Mouse (Mus musculus) forebrain, postnatal 0 days (tissue): Measurements from ENCODE around the gene Tm9sf3. TPM values are rescaled to one million over a fixed set of nuclear protein-coding genes. Genes with fewer than 3 reads are reported as not detected.
A peak's percentile ranks its signal among the peaks of the same experiment; 100 is the strongest.

Experiments
- ATAC-seq: fragments of 200-750 bp; cut with Nextera tagmentation; 2 replicates; pipeline ENCODE4 v1.8.0; 2017; ENCODE audit warnings: mild to moderate bottlenecking, moderate library complexity
- DNase-seq: peaks from one replicate; pipeline ENCODE4 v3.0.0-alpha.2; 2015
- H3K27ac ChIP-seq: fragments of 300-500 bp; sonication (generic); 2 replicates; pipeline ENCODE4 v1.5.1; 2014; ENCODE audit warnings: low read depth, mild to moderate bottlenecking, antibody characterized with exemption, low read length, moderate library complexity, mixed read lengths
- H3K27me3 ChIP-seq: fragments of 300-500 bp; sonication (generic); 2 replicates; pipeline ENCODE4 v1.6.1; 2014; ENCODE audit warnings: mild to moderate bottlenecking, low read length, mixed read lengths; ENCODE audit not compliant: insufficient read depth
- H3K36me3 ChIP-seq: fragments of 300-500 bp; sonication (generic); 2 replicates; pipeline ENCODE4 v1.6.1; 2014; ENCODE audit warnings: mild to moderate bottlenecking, moderate library complexity; ENCODE audit not compliant: insufficient read depth
- H3K4me1 ChIP-seq: fragments of 300-500 bp; sonication (generic); 2 replicates; pipeline ENCODE4 v1.6.1; 2014; ENCODE audit warnings: antibody characterized with exemption; ENCODE audit not compliant: insufficient read depth
- H3K4me2 ChIP-seq: fragments of 300-500 bp; sonication (generic); 2 replicates; pipeline ENCODE4 v1.6.1; 2014; ENCODE audit warnings: low read depth, mild to moderate bottlenecking, moderate library complexity
- H3K4me3 ChIP-seq: fragments of 300-500 bp; sonication (generic); 2 replicates; pipeline ENCODE4 v1.5.1; 2014; ENCODE audit warnings: low read depth, low read length, mixed read lengths
- H3K9ac ChIP-seq: fragments of 300-500 bp; sonication (generic); 2 replicates; pipeline ENCODE4 v1.6.1; 2014; ENCODE audit warnings: mild to moderate bottlenecking
- H3K9me3 ChIP-seq: fragments of 300-500 bp; sonication (generic); 2 replicates; pipeline ENCODE4 v1.6.1; 2016; ENCODE audit warnings: low read length
- CTCF ChIP-seq: sonication (generic); IDR thresholded peaks from 2 replicates; pipeline ENCODE4 v1.5.1; 2016; ENCODE audit warnings: antibody characterized with exemption, control low read depth, low read depth
- WGBS: fragments of 180-500 bp; shearing (Covaris S2); extraction: QIAGEN DNeasy Blood & Tissue Kit; methylation state at CpG from one replicate; pipeline ENCODE4 v1.1.7; 2014; 5-methylcytosine and 5-hydroxymethylcytosine counted together
- polyA plus RNA-seq: library from polyadenylated mRNA; unstranded; fragments of >200 nt; fragmentation: Nextera tagmentation; extraction: Ambion mirVana; gene quantifications from 2 replicates; pipeline ENCODE4 v1.2.1, GENCODE M21; 2015
- total RNA-seq: library from RNA; depleted of rRNA; stranded (reverse); fragments of >200 nt; gene quantifications from 2 replicates; pipeline ENCODE4 v1.2.3, GENCODE M21; 2014

The Tm9sf3 gene
- total and polyA plus RNA-seq, 2 experiments from 2014 or later, result 66.3 to 159 TPM

DNA sequence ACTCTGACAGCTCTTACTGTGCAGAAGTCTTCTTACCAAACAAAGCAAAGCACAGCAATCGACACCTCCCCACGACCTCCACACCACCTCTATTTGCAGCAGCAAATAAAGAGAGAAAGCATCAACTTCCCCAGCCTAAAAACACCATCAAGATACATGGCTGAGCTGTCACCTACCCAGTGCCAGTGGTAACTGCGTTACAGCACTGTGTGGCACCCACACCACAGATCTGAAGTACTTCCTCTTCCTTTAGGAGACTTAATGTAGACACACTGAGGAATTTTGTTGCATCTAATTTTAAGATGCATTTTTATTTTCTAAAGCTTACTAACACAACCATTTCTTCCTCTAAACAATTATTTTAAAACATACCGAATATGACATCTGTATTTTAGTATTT is 17.5 kb downstream of the Tm9sf3 start:
- no peaks in the 10 kb centered on the region for H3K9me3 ChIP-seq
- H3K4me3 ChIP-seq, result no peak overlapping the region
- no peak for TF ChIP-seq CTCF
- H3K4me2 ChIP-seq, result no peak overlapping the region
- ATAC-seq (no peak), DNase-seq (no peak)
- H3K27me3 ChIP-seq, result no peaks in the 10 kb centered on the region
- WGBS, result 81% methylated on average over 4 of the region's 4 CpGs
- no peak overlapping the region for H3K27ac ChIP-seq
- H3K9ac ChIP-seq, result no peak overlapping the region
- H3K36me3 ChIP-seq, result peaks cover 19% of the 10 kb centered on the region
- no peaks in the 10 kb centered on the region for H3K4me1 ChIP-seq

DNA sequence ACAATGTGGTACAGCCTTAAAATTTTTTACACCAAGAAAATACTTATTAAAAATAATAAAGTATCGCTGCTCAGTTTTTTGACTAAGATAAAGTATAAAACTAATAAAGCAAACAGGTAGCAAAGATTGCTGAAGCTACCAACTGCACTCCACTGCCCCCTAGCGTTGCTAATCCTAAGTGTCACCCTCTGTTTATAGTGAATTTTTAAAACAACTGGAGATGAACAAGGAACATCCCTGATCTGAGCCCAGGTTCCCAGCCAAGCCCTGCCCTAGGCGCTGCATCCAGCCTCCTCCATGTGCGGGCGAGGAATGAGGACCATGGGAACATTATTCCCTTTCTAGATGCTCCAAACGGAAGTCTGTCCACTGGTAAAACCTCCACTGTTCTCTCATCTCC is 19.2 kb downstream of the Tm9sf3 start:
- Histone ChIP-seq H3K36me3 (peaks cover 19% of the 10 kb centered on the region), H3K4me1 (no peaks in the 10 kb centered on the region), H3K9me3 (no peaks in the 10 kb centered on the region), H3K4me3 (no peak overlapping the region), H3K9ac (no peak overlapping the region), H3K4me2 (no peak overlapping the region), H3K27me3 (no peaks in the 10 kb centered on the region), H3K27ac (no peak overlapping the region)
- ATAC-seq (no peak), DNase-seq (peak; percentile 76)
- peak; percentile 78 for TF ChIP-seq CTCF
- WGBS, result 59% methylated on average over 6 of the region's 6 CpGs

DNA sequence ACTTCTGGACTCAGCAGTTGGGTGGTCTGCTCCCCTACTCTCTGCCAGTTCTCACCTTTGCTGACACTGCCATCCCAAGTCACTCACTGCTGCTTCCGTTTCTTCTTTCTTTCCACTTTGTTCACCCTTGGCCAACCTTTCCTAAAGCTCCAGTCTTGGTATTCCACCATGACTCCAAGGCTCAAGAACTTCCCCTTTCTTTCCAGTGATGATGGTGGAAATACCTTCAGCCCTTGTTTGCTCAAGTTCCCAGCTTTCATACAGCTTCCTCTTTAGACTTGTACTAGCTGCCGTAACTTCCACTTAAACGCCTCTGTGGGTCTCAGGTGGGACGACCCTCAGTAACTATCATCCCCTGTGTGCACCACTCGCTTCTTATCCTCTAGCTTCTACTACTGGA is 21.8 kb downstream of the Tm9sf3 start:
- H3K36me3 ChIP-seq, result peaks cover 24% of the 10 kb centered on the region
- no peak for DNase-seq
- no peak overlapping the region for H3K9ac ChIP-seq
- no peaks in the 10 kb centered on the region for H3K4me1 ChIP-seq
- no peaks in the 10 kb centered on the region for H3K27me3 ChIP-seq
- 97% methylated on average over 5 of the region's 5 CpGs for WGBS
- H3K9me3 ChIP-seq, result no peaks in the 10 kb centered on the region
- TF ChIP-seq CTCF, result no peak
- no peak overlapping the region for H3K4me3 ChIP-seq
- H3K4me2 ChIP-seq, result no peak overlapping the region
- ATAC-seq, result no peak
- no peak overlapping the region for H3K27ac ChIP-seq

DNA sequence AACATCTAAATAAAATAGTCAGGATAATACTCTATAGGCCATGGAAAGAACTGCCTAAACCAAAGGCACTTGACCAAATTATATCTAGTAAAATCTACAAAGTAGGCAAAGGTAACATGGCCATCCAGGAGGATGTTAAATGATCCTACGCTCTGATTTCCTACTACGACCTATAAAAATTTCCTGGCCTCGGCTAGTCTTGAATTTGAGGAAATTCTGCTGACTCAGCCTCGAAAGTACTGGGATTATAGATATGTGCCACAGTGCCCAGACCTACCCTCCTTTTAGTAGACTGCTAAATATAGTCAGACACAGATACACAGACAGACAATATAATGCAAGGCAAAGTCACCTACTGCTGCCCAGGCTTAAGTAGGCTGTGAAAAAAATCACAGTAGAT is 30.1 kb downstream of the Tm9sf3 start:
- H3K36me3 ChIP-seq, result peaks cover 25% of the 10 kb centered on the region
- 93% methylated on average over 4 of the region's 4 CpGs for WGBS

DNA sequence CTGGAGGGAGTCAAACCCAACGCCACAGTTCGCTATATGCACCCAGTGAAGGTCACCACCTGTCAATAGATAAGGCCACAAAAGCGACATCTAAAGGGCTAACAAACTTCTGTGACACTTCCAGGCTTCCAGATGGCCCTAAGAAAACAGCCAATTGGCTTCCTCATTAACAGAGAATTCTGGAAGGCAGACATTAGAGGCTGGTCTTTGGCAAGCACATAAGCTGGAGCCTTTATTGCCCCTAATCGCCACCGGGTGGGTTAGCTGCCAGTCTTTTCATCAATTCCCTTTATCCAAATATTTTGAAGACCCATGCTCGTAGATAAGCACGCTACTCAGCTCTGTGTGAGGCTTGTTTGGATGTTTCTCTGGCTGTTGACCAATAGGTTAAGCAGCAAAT is 55.5 kb downstream of the Tm9sf3 start:
- H3K9ac ChIP-seq, result no peak overlapping the region
- no peaks in the 10 kb centered on the region for H3K9me3 ChIP-seq
- peaks cover 5% of the 10 kb centered on the region; the same call in 1 of the 2 replicates for H3K36me3 ChIP-seq
- no peak overlapping the region for H3K4me3 ChIP-seq
- 29% methylated on average over 7 of the region's 7 CpGs for WGBS
- no peak overlapping the region for H3K27ac ChIP-seq
- peaks cover 17% of the 10 kb centered on the region; the same call in 1 of the 2 replicates for H3K27me3 ChIP-seq
- DNase-seq, result peak; percentile 5
- TF ChIP-seq CTCF, result no peak
- H3K4me2 ChIP-seq, result no peak overlapping the region
- peaks cover 6% of the 10 kb centered on the region; the same call in 1 of the 2 replicates for H3K4me1 ChIP-seq
- no peak for ATAC-seq

More for the DNA sequence above, 30.1 kb downstream of the Tm9sf3 start:
- DNase-seq (no peak), ATAC-seq (no peak)
- Histone ChIP-seq H3K27ac (no peak overlapping the region), H3K4me3 (no peak overlapping the region), H3K4me2 (no peak overlapping the region), H3K4me1 (no peaks in the 10 kb centered on the region), H3K9ac (no peak overlapping the region), H3K27me3 (no peaks in the 10 kb centered on the region), H3K9me3 (no peaks in the 10 kb centered on the region)
- TF ChIP-seq CTCF, result no peak

DNA sequence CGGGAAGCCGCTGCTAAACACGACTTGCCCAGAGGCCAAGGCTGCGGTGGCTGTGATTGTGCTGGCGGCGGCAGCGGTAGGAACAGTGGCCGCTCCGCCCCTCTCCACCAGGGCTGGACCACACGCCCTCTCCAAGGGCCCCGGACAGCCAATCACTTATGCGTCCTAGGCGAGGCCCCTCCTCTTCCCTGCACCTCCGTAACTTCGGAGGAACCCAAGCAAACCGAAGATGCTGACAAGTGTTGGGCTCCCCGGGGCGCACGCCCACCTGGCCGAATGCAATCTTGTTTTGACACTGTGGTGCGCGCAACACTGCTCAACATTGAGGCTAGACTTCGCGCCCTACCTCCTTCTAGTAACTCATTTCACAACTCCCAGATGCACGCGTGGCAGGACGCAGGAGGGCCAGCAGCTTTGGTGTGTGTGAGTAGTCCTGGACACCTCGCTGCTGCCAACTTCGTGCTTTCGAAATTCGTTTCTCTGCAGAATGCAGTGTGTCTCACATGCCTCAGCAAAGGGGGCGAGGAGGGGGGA is 56.9 kb downstream of the Tm9sf3 start, which contains the start of gene Tll2:
Tll2 (minus strand) TSS at position 25 of the 534 bp plus-strand sequence.
- Histone ChIP-seq H3K9me3 (no peaks in the 10 kb centered on the region), H3K4me2 (peak within 1 kb of the TSS; percentile 85), H3K36me3 (0 out of 2 replicates have a peak, but pooled peaks cover 3% of the 10 kb centered on the region), H3K9ac (peak within 1 kb of the TSS; percentile 25), H3K27me3 (peaks cover 17% of the 10 kb centered on the region; the same call in 1 of the 2 replicates), H3K4me1 (peaks cover 6% of the 10 kb centered on the region; the same call in 1 of the 2 replicates), H3K4me3 (peak within 1 kb of the TSS; percentile 36), H3K27ac (no peak within 1 kb of the TSS)
- no peak for TF ChIP-seq CTCF
- DNase-seq (peak; percentile 42), ATAC-seq (peak; percentile 70)
- WGBS, result 2% methylated on average over 32 of the region's 32 CpGs

DNA sequence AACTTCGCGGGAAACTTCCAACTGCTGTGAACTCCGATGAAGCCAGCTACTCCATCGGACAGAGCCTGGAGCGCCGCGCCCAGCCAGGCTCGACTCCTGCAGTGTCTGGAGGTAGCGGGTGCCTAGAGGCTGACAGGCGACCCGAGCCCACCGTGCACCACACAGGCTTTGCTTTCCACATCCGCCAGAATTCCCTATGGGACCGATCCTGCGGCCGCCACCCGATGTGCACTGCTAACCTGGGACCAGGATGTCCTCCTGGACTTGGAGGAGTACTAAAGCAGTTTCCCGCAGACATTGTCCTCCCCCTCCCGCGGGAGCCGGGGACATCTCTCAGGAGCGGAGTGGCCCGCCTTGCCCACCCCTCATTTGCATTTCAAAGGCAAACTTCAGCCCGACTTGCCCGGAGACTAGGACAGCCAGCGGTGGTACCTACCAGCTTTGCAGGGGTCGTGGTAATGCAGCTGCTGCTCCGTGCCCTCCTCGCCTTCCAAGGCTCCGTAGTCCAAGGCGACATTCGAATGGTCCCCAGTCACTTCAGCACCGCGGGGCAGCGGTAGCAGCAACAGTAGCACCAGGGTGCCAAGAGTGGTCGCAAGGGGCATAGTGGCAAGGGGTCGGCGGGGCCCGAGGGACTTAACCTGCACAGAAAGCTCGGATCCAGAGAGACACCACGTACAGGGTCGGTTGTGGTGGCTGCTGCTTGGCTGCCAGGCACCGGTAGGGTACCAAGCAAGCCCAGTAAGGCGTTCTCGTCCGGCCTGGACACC is 57.6 kb downstream of the Tm9sf3 start:
- Histone ChIP-seq H3K27me3 (peaks cover 17% of the 10 kb centered on the region; the same call in 1 of the 2 replicates), H3K36me3 (0 out of 2 replicates have a peak, but pooled peaks cover 3% of the 10 kb centered on the region), H3K9ac (peak overlapping the region; percentile 25), H3K4me1 (peaks cover 6% of the 10 kb centered on the region; the same call in 1 of the 2 replicates), H3K27ac (no peak overlapping the region), H3K4me3 (peak overlapping the region; percentile 36), H3K4me2 (peak overlapping the region; percentile 85), H3K9me3 (no peaks in the 10 kb centered on the region)
- peak; percentile 40; the same call in 1 of the 2 replicates for ATAC-seq
- peak; percentile 4 for DNase-seq
- TF ChIP-seq CTCF, result peak; percentile 28; the same call in 1 of the 2 replicates
- under 1% methylated on average over 46 of the region's 46 CpGs for WGBS
